7 mouse cellular contexts compared by ENCODE assay signal in genomic region chr3:135505369-135505909, GRCm38 (mm10). TPM values are rescaled to one million over a fixed set of nuclear protein-coding genes. Genes with fewer than 3 reads are reported as not detected.
A peak's percentile ranks its signal among the peaks of the same experiment; 100 is the strongest.
DNase-seq lines count a peak whose midpoint lies in the region; ATAC-seq and TF ChIP-seq lines count a peak whose summit lies in the region.

No protein-coding gene starts in this region.

- WGBS in intestine, postnatal 0 days = 63% methylated on average over 10 of the region's 10 CpGs

- no peaks in the 10 kb centered on the region for H3K4me1 ChIP-seq in intestine, postnatal 0 days (replicated peaks; ENCODE audit: control insufficient read depth, insufficient read depth, low read length)

- TF ChIP-seq CTCF in intestine, postnatal 0 days (IDR thresholded peaks at IDR 0.05; ENCODE audit: low read depth) = peak; percentile 88

- no peak overlapping the region; the same call in 1 of the 2 replicates for H3K4me2 ChIP-seq in intestine, postnatal 0 days (replicated peaks; ENCODE audit: low read depth)

- no peak overlapping the region for H3K9ac ChIP-seq in intestine, postnatal 0 days (ENCODE audit: low read depth, low read length)

- peak overlapping the region; percentile 62 for H3K27ac ChIP-seq in intestine, postnatal 0 days (ENCODE audit: low read depth, low read length)

- H3K9me3 ChIP-seq in intestine, postnatal 0 days (ENCODE audit: control insufficient read depth) = no peaks in the 10 kb centered on the region

- peak; percentile 21 for DNase-seq in right cerebral cortex, postnatal 14 days
- no peak for DNase-seq in right cerebral cortex, postnatal 10 days (ENCODE audit: low spot score in 2 of 2)
- peak; percentile 70 to 92 for DNase-seq in adrenal gland, adult (ENCODE audit: inconsistent age in 2 of 2, low spot score in 1 of 2)
- DNase-seq in lung, adult 18-20 months = peak; percentile 72 to 76
- peak; percentile 66 to 82 for DNase-seq in spleen, postnatal 10 days (ENCODE audit: low spot score in 2 of 2)

- H3K4me3 ChIP-seq in intestine, postnatal 0 days (ENCODE audit: low read depth, low read length) = no peak overlapping the region

- no peaks in the 10 kb centered on the region for H3K27me3 ChIP-seq in intestine, postnatal 0 days (replicated peaks; ENCODE audit: control insufficient read depth, insufficient read depth, low read length)

- ATAC-seq in common myeloid progenitor, adult 5-6 weeks (replicated peaks; ENCODE audit: low read depth, poor library complexity, severe bottlenecking) = peak; percentile 95
- 0 out of 2 replicates have a peak, but pooled peaks have one; percentile 39 for ATAC-seq in intestine, postnatal 0 days

- no peaks in the 10 kb centered on the region for H3K36me3 ChIP-seq in intestine, postnatal 0 days (ENCODE audit: control insufficient read depth, insufficient read depth)

RNA-seq across cellular contexts. Expression of gene Manba, which starts 20.0 kb away (rescaled TPM):
- 22.7 and 31.2 TPM in 2 replicates for total RNA-seq in common myeloid progenitor, adult 5-6 weeks (2017)
- 18.6 and 20.9 TPM in 2 replicates for polyA plus RNA-seq in intestine, postnatal 0 days (2015; fragmentation: Nextera tagmentation; extraction: Ambion mirVana)

Comparison
In these comparisons a context has a peak if more than half of its experiments do, and no peak if none do; other contexts are left out.
1. DNase-seq: peak in right cerebral cortex, postnatal 14 days (single experiment), adrenal gland, adult (2 of 2), lung, adult 18-20 months (2 of 2) and spleen, postnatal 10 days (2 of 2); none in right cerebral cortex, postnatal 10 days (0 of 2).